Mouse (Mus musculus): Measurements from ENCODE around the gene Syngr4. TPM values are rescaled to one million over a fixed set of nuclear protein-coding genes. Genes with fewer than 3 reads are reported as not detected.
A peak's percentile ranks its signal among the peaks of the same experiment; 100 is the strongest.

The Syngr4 gene
- total and polyA plus RNA-seq, 2 experiments from 2014 or later: 0.51 TPM; not detected in 1

DNA sequence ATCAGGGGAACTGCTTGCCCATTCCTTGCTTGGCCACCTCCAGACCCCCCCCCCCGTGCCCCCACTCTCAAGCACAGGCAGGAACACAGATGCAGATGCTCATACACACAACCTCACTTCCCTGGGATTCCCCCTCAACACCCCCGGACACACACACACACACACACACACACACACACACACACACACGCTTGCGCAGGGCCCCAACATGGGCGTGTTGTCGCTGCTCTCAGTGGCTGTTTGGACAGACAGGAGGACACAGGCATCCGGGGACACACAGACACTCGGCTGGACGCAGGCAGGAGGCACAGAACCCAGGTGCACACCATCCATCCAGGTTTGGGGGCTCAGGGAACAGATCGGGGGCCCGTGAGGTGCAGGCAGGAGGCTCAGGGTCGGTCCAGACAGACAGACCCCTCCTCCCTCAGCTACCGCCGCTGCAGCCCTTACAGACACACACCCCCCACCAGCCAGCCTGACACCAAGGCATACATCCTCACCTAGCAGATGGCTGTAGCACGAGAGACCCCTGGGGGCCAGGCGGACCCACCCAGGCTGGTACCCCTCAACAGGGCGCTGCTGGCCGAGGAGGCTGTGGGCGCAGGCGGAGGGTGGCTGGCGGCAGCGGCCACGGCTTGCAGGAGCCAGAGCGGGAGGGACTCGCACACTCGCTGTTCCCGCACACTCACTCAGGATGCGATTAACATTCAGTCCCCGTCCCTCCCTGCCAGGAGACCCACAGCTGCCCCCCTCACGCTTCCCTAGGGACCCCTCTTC is 26.0 kb downstream of the Syngr4 start:
- Histone ChIP-seq H3K9me3 (ENCODE audit: low read length) (no peaks in the 10 kb centered on the region), H3K27ac (peak overlapping the region; percentile 78), H3K4me3 (ENCODE audit: low read length) (peak overlapping the region; percentile 72), H3K9ac (replicated peaks; ENCODE audit: low read length) (peak overlapping the region; percentile 78), H3K4me2 (ENCODE audit: low read depth, low read length) (peak overlapping the region; percentile 77), H3K27me3 (ENCODE audit: insufficient read depth, low read length) (no peaks in the 10 kb centered on the region), H3K36me3 (ENCODE audit: insufficient read depth, low read length) (no peaks in the 10 kb centered on the region; the same call in 1 of the 2 replicates), H3K4me1 (ENCODE audit: insufficient read depth, low read length) (peaks cover 27% of the 10 kb centered on the region)
- TF ChIP-seq CTCF (IDR thresholded peaks at IDR 0.05; ENCODE audit: low read depth): no peak
- ATAC-seq (no peak), DNase-seq (ENCODE audit: low spot score) (peak; percentile 52)
- WGBS: under 1% methylated on average over 29 of the region's 30 CpGs

DNA sequence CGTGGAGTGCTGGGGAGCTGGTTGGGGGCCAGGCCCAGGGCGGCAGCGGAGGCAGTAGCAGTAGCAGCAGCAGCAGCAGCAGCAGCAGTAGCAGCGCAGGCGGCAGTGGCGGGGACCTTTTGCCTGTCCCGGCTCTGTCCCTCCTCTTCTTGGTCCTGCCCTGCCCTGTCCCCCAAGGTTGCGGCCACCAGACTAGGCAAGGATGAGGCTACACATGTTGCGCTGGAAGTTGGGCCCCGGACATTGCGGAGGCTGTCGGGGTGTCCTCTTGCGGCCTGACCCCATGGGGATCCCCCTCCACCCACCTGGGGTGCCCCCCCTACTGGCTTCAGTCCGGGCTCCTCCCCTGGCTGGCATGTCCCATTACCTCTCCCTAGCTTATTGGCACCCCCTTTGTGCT is 26.7 kb downstream of the Syngr4 start:
- peak overlapping the region; percentile 72 for H3K4me3 ChIP-seq (ENCODE audit: low read length)
- DNase-seq (ENCODE audit: low spot score) (peak; percentile 16), ATAC-seq (no peak)
- peak overlapping the region; percentile 78; the same call in 1 of the 2 replicates for H3K27ac ChIP-seq
- H3K27me3 ChIP-seq (ENCODE audit: insufficient read depth, low read length): no peaks in the 10 kb centered on the region
- H3K4me2 ChIP-seq (ENCODE audit: low read depth, low read length): peak overlapping the region; percentile 77
- WGBS: 5% methylated on average over 14 of the region's 14 CpGs
- H3K9ac ChIP-seq (replicated peaks; ENCODE audit: low read length): peak overlapping the region; percentile 78
- H3K9me3 ChIP-seq (ENCODE audit: low read length): no peaks in the 10 kb centered on the region
- peaks cover 27% of the 10 kb centered on the region for H3K4me1 ChIP-seq (ENCODE audit: insufficient read depth, low read length)
- TF ChIP-seq CTCF (IDR thresholded peaks at IDR 0.05; ENCODE audit: low read depth): no peak
- H3K36me3 ChIP-seq (ENCODE audit: insufficient read depth, low read length): no peaks in the 10 kb centered on the region

- Histone ChIP-seq H3K4me3 (ENCODE audit: low read length) (peak overlapping the region; percentile 72), H3K27ac (peak overlapping the region; percentile 78; the same call in 1 of the 2 replicates), H3K36me3 (ENCODE audit: insufficient read depth, low read length) (no peaks in the 10 kb centered on the region), H3K9me3 (ENCODE audit: low read length) (no peaks in the 10 kb centered on the region), H3K4me2 (ENCODE audit: low read depth, low read length) (peak overlapping the region; percentile 77), H3K4me1 (ENCODE audit: insufficient read depth, low read length) (peaks cover 27% of the 10 kb centered on the region), H3K9ac (replicated peaks; ENCODE audit: low read length) (peak overlapping the region; percentile 78), H3K27me3 (ENCODE audit: insufficient read depth, low read length) (no peaks in the 10 kb centered on the region)
- WGBS: 10% methylated on average over 8 of the region's 8 CpGs
- no peak for ATAC-seq
- no peak for TF ChIP-seq CTCF (IDR thresholded peaks at IDR 0.05; ENCODE audit: low read depth)
- DNase-seq (ENCODE audit: low spot score): peak; percentile 53
Measured at GRCm38 (mm10) chr7:45869107-45869670, 27.3 kb downstream of the Syngr4 start.

- no peaks in the 10 kb centered on the region for H3K27me3 ChIP-seq (ENCODE audit: insufficient read depth, low read length)
- DNase-seq (ENCODE audit: low spot score): peak; percentile 24
Measured at GRCm38 (mm10) chr7:45867871-45868270, 28.6 kb downstream of the Syngr4 start.

DNA sequence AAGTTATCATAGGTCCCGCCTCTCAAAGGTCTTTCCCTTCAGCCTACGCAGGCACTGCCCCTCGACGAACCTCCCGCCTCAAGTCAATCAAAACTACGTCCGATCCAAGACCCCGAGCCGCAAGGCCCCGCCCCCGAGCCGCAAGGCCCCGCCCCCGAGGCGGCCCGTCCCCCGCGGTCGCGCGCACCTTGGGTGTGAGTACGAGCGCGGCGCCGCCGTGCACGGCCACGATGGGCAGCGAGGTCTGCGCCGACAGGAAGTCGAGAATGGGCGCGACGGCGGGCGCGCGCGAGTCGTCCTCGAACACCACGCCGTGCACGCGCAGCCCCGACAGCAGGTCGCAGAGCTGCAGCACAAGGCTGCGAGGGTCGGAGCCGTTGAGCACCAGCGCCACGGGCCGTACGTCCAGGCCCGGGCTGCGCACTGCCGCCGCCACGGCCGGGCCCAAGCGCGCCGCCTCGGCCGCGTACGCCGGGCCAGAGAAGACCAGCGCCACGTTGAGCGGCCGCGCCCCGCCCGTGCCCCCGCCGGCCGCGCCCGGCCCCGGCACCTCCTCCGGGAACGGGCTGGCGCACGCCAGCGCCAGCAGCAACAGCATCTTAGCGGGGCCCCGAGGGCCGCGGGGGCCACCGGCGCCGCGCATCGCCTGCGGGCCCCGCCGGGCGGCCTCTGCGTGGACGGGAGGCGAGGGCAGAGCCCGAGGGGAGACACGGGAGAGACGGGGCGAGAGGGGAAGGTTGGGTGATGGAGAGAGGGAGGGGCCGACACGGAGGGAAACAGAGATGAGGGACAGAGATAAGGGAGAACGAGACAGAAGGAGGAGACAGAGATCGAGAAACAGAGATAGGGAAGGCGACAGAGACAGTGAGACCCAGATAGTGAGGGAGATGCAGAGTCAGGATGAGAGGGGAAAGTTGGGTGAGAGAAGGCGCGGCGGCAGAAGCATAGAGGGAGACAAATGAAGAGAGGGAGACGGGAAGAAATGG is 30.3 kb downstream of the Syngr4 start:
- Histone ChIP-seq H3K27ac (peak overlapping the region; percentile 83), H3K9me3 (ENCODE audit: low read length) (no peaks in the 10 kb centered on the region), H3K4me2 (ENCODE audit: low read depth, low read length) (peak overlapping the region; percentile 77), H3K9ac (replicated peaks; ENCODE audit: low read length) (peak overlapping the region; percentile 85), H3K36me3 (ENCODE audit: insufficient read depth, low read length) (no peaks in the 10 kb centered on the region), H3K4me3 (ENCODE audit: low read length) (peak overlapping the region; percentile 72), H3K27me3 (ENCODE audit: insufficient read depth, low read length) (no peaks in the 10 kb centered on the region), H3K4me1 (ENCODE audit: insufficient read depth, low read length) (peaks cover 21% of the 10 kb centered on the region)
- no peak for TF ChIP-seq CTCF (IDR thresholded peaks at IDR 0.05; ENCODE audit: low read depth)
- DNase-seq (ENCODE audit: low spot score): peak; percentile 98
- ATAC-seq: peak; percentile 73
- WGBS: 2% methylated on average over 111 of the region's 117 CpGs

More at GRCm38 (mm10) chr7:45867871-45868270, 28.6 kb downstream of the Syngr4 start:
- Histone ChIP-seq H3K9ac (replicated peaks; ENCODE audit: low read length) (peak overlapping the region; percentile 85), H3K4me3 (ENCODE audit: low read length) (peak overlapping the region; percentile 72), H3K36me3 (ENCODE audit: insufficient read depth, low read length) (no peaks in the 10 kb centered on the region), H3K4me2 (ENCODE audit: low read depth, low read length) (peak overlapping the region; percentile 77), H3K4me1 (ENCODE audit: insufficient read depth, low read length) (peaks cover 21% of the 10 kb centered on the region), H3K9me3 (ENCODE audit: low read length) (no peaks in the 10 kb centered on the region), H3K27ac (peak overlapping the region; percentile 0; the same call in 1 of the 2 replicates)
- 5% methylated on average over 2 of the region's 2 CpGs for WGBS
- ATAC-seq: no peak
- no peak for TF ChIP-seq CTCF (IDR thresholded peaks at IDR 0.05; ENCODE audit: low read depth)

DNA sequence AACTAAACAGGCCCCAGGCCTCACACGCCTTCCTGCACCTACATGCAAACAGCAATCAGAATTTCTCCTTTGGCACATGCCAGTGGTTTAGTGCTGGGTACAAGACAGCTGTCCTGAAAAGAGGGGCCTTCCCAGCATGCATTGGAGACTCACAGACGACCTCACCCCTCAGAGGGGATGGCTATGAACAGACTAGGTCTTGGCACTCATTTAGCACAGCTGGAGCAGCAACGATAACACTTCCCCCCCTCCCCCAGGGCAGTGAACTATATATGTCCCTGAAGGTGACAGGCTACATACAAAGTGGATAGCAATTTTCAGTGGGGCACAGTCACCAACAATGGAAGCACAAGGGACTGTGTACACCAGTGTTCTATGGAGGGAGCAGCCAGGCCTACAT is 32.1 kb downstream of the Syngr4 start:
- Histone ChIP-seq H3K4me3 (ENCODE audit: low read length) (no peak overlapping the region), H3K9ac (replicated peaks; ENCODE audit: low read length) (no peak overlapping the region), H3K4me2 (ENCODE audit: low read depth, low read length) (no peak overlapping the region), H3K27ac (no peak overlapping the region), H3K36me3 (ENCODE audit: insufficient read depth, low read length) (no peaks in the 10 kb centered on the region), H3K27me3 (ENCODE audit: insufficient read depth, low read length) (no peaks in the 10 kb centered on the region), H3K9me3 (ENCODE audit: low read length) (no peaks in the 10 kb centered on the region), H3K4me1 (ENCODE audit: insufficient read depth, low read length) (peaks cover 16% of the 10 kb centered on the region)
- 63% methylated on average over 3 of the region's 3 CpGs for WGBS
- no peak for TF ChIP-seq CTCF (IDR thresholded peaks at IDR 0.05; ENCODE audit: low read depth)
- no peak for ATAC-seq
- no peak for DNase-seq (ENCODE audit: low spot score)

All from hindbrain, postnatal 0 days (tissue).